Mouse (Mus musculus) intestine, postnatal 0 days (tissue): ENCODE measurements around the gene Mtch2. TPM values are rescaled to one million over a fixed set of nuclear protein-coding genes. Genes with fewer than 3 reads are reported as not detected.
A peak's percentile ranks its signal among the peaks of the same experiment; 100 is the strongest.

Experiments used
- ATAC-seq: fragments of 200-750 bp; cut with Nextera tagmentation; 2 replicates; pipeline ENCODE4 v1.8.0; 2017; ENCODE audit warnings: mild to moderate bottlenecking, moderate TSS enrichment, moderate library complexity
- H3K27ac ChIP-seq: fragments of 300-500 bp; sonication (generic); 2 replicates; pipeline ENCODE4 v1.5.1; 2014; ENCODE audit warnings: mild to moderate bottlenecking, low read depth, low read length, moderate library complexity
- H3K27me3 ChIP-seq: fragments of 300-500 bp; sonication (generic); replicated peaks from 2 replicates; pipeline ENCODE4 v1.6.1; 2014; ENCODE audit warnings: low read length, mixed read lengths; ENCODE audit not compliant: control insufficient read depth, insufficient read depth
- H3K36me3 ChIP-seq: fragments of 300-500 bp; sonication (generic); 2 replicates; pipeline ENCODE4 v1.6.1; 2014; ENCODE audit warnings: mild to moderate bottlenecking, moderate library complexity; ENCODE audit not compliant: control insufficient read depth, insufficient read depth
- H3K4me1 ChIP-seq: fragments of 300-500 bp; sonication (generic); replicated peaks from 2 replicates; pipeline ENCODE4 v1.6.1; 2014; ENCODE audit warnings: antibody characterized with exemption, low read length, mixed read lengths; ENCODE audit not compliant: control insufficient read depth, insufficient read depth
- H3K4me2 ChIP-seq: fragments of 300-500 bp; sonication (generic); replicated peaks from 2 replicates; pipeline ENCODE4 v1.6.1; 2014; ENCODE audit warnings: low read depth, mild to moderate bottlenecking, moderate library complexity
- H3K4me3 ChIP-seq: fragments of 300-500 bp; sonication (generic); 2 replicates; pipeline ENCODE4 v1.5.1; 2014; ENCODE audit warnings: low read depth, low read length
- H3K9ac ChIP-seq: fragments of 300-500 bp; sonication (generic); 2 replicates; pipeline ENCODE4 v1.6.1; 2014; ENCODE audit warnings: mild to moderate bottlenecking, low read depth, low read length
- H3K9me3 ChIP-seq: fragments of 300-500 bp; sonication (generic); 2 replicates; pipeline ENCODE4 v1.6.1; 2016; ENCODE audit warnings: mixed run types; ENCODE audit not compliant: control insufficient read depth
- CTCF ChIP-seq: sonication (generic); IDR thresholded peaks from 2 replicates; pipeline ENCODE4 v1.5.1; 2016; ENCODE audit warnings: low read depth, mild to moderate bottlenecking, control low read depth, antibody characterized with exemption, moderate library complexity
- WGBS: fragments of 180-500 bp; shearing (Covaris S2); extraction: QIAGEN DNeasy Blood & Tissue Kit; methylation state at CpG from one replicate; pipeline ENCODE4 v1.1.7; 2014; 5-methylcytosine and 5-hydroxymethylcytosine counted together
- polyA plus RNA-seq: library from polyadenylated mRNA; unstranded; fragments of >200 nt; fragmentation: Nextera tagmentation; extraction: Ambion mirVana; gene quantifications from 2 replicates; pipeline ENCODE4 v1.2.1, GENCODE M21; 2015

The Mtch2 gene
- polyA plus RNA-seq, 1 experiment from 2014 or later: 196 TPM

DNA sequence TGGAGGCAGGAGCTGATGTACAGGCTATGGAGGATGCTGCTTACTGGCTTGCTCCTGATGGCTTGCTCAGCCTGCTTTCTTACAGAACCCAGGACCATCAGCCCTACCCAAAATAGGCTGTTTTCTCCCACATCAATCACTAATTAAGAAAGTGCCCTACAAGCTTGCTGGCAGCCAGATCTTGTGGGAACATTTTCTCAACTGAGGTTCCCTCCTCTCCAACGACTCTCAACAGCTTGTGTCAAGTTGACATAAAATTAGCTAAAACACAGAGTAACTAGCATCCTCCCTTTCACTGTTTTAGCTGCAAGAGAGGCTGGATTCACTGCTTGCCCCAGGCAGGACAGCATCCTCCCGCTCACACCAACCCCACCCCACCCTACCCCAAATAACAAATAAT, 34.9 kb downstream of the Mtch2 start:
- Histone ChIP-seq H3K27me3 (peaks cover 21% of the 10 kb centered on the region), H3K4me1 (no peaks in the 10 kb centered on the region), H3K9ac (no peak overlapping the region), H3K27ac (no peak overlapping the region), H3K4me2 (no peak overlapping the region), H3K36me3 (no peaks in the 10 kb centered on the region), H3K9me3 (no peaks in the 10 kb centered on the region), H3K4me3 (no peak overlapping the region)
- ATAC-seq: no peak
- 79% methylated on average over 2 of the region's 2 CpGs for WGBS
- TF ChIP-seq CTCF: no peak

DNA sequence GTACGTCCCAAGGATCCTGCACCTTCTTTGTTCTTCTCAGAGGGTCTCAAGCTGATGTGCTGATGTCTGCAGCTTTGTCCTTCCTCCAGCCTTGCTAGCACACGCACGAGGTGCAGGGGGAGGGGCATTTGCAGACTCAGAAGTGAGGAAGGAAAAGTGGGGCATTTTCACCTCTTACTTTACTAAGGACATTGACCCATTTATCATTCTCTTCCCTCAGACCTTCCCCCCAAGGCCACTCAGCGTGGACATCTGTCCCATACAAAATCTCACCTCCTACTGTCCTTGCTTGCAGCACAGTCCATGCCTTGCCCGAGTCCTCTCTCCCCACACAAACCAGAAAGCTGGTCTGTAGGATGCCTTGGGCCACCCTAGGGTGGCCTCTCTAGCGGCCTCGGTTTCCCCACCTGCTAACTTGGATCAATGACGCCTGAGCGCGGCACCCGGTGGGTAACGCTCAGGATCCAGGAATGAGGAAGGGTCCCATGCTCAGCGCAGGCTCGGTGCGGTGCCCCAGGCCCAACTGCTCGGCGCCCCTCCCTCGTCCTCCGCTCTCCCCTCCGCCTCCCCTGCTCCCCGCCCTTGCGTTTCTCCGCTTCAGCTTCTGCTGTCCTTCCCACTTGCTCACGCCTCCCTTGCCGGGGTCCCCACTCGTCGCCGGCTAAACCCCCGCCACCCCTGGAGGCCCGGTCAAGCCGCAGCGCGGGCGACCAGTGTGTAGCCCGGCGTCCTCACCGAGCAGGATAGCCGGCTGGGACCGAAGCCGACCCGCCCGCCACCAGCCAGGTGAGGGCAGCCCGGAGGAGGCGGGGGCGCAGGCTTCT, 38.5 kb downstream of the Mtch2 start, which contains the start of gene C1qtnf4:
Gene C1qtnf4 (plus strand): TSS at position 643 of the 824 bp plus-strand sequence.
- peak within 1 kb of the TSS; percentile 77 for H3K4me2 ChIP-seq
- ATAC-seq: no peak
- H3K9me3 ChIP-seq: no peaks in the 10 kb centered on the region
- H3K9ac ChIP-seq: peak within 1 kb of the TSS; percentile 22; the same call in 1 of the 2 replicates
- no peak for TF ChIP-seq CTCF
- H3K27ac ChIP-seq: no peak within 1 kb of the TSS
- WGBS: 3% methylated on average over 45 of the region's 45 CpGs
- H3K4me3 ChIP-seq: peak within 1 kb of the TSS; percentile 42
- peaks cover 35% of the 10 kb centered on the region for H3K27me3 ChIP-seq
- peaks cover 4% of the 10 kb centered on the region; the same call in 1 of the 2 replicates for H3K4me1 ChIP-seq
- H3K36me3 ChIP-seq: no peaks in the 10 kb centered on the region

- ATAC-seq: no peak
- Histone ChIP-seq H3K9ac (no peak overlapping the region), H3K9me3 (no peaks in the 10 kb centered on the region), H3K36me3 (no peaks in the 10 kb centered on the region), H3K4me2 (peak overlapping the region; percentile 77; the same call in 1 of the 2 replicates), H3K27me3 (peaks cover 35% of the 10 kb centered on the region), H3K27ac (no peak overlapping the region), H3K4me3 (no peak overlapping the region; the same call in 1 of the 2 replicates), H3K4me1 (peaks cover 4% of the 10 kb centered on the region; the same call in 1 of the 2 replicates)
- whole genome bisulfite sequencing: 41% methylated on average over 6 of the region's 6 CpGs
- TF ChIP-seq CTCF: no peak
Observed at GRCm38 (mm10) chr2:90886436-90886835, 39.5 kb downstream of the Mtch2 start.

DNA sequence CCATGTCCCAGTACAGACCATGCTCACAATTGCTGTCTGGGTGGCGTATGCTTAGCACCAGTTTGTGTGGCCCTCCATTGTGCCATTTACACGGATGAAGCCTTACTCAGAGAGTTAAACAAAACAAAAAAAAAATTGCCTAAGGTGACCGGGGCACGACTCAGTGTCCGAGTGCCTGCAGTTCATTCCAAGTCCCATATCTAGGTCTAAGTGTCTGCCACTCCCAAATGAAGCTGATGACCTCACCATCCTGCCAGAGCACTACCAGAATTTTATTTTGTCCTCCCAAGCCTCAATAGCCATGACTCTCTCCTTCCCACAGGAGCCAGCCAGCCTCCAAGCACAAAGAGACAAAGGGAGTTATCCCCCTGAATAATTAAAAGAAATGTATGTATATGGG, 40.7 kb downstream of the Mtch2 start:
- Histone ChIP-seq H3K27me3 (peaks cover 35% of the 10 kb centered on the region), H3K9ac (no peak overlapping the region), H3K9me3 (no peaks in the 10 kb centered on the region), H3K4me3 (no peak overlapping the region), H3K27ac (no peak overlapping the region), H3K36me3 (no peaks in the 10 kb centered on the region), H3K4me2 (no peak overlapping the region), H3K4me1 (peaks cover 4% of the 10 kb centered on the region; the same call in 1 of the 2 replicates)
- ATAC-seq: no peak
- 70% methylated on average over 5 of the region's 5 CpGs for WGBS
- TF ChIP-seq CTCF: no peak

- H3K36me3 ChIP-seq: peaks cover 6% of the 10 kb centered on the region
- no peaks in the 10 kb centered on the region for H3K9me3 ChIP-seq
- 3% methylated on average over 132 of the region's 133 CpGs for WGBS
- H3K27me3 ChIP-seq: peaks cover 33% of the 10 kb centered on the region
- peak; percentile 49 for TF ChIP-seq CTCF
- H3K4me2 ChIP-seq: peak overlapping the region; percentile 86
- H3K27ac ChIP-seq: no peak overlapping the region
- peak overlapping the region; percentile 55 for H3K4me3 ChIP-seq
- peak; percentile 80 for ATAC-seq
- peak overlapping the region; percentile 55 for H3K9ac ChIP-seq
- H3K4me1 ChIP-seq: peaks cover 4% of the 10 kb centered on the region; the same call in 1 of the 2 replicates
Observed at GRCm38 (mm10) chr2:90889550-90890548, 42.9 kb downstream of the Mtch2 start.
